Mouse (Mus musculus) liver, embryonic 14.5 days (tissue): ENCODE data around the gene Ntn1.

ENCODE experiments used
- CTCF ChIP-seq: IDR thresholded peaks from 2 replicates; pipeline ENCODE4 v1.5.1; 2016; ENCODE audit warnings: antibody characterized with exemption, low read depth, control low read depth
- EP300 ChIP-seq: IDR thresholded peaks from 2 replicates; pipeline ENCODE4 v1.6.1; 2016; ENCODE audit warnings: antibody characterized with exemption, low read depth

- no peak for TF ChIP-seq CTCF
- TF ChIP-seq EP300, result no peak
These were observed 110.0 kb downstream of the Ntn1 start for GRCm38 (mm10) chr11:68290631-68291030.
